Mouse (Mus musculus) E14TG2a.4 (cell line): Measurements from ENCODE around the gene Sptlc3.

Experiments
- CTCF ChIP-seq: conservative IDR thresholded peaks from 2 replicates; pipeline ENCODE4 v1.5.1; 2014; ENCODE audit warnings: low read length
- POU5F1 ChIP-seq: IDR thresholded peaks from 2 replicates; pipeline ENCODE4 v1.6.1; 2014; ENCODE audit warnings: low read length, borderline replicate concordance

DNA sequence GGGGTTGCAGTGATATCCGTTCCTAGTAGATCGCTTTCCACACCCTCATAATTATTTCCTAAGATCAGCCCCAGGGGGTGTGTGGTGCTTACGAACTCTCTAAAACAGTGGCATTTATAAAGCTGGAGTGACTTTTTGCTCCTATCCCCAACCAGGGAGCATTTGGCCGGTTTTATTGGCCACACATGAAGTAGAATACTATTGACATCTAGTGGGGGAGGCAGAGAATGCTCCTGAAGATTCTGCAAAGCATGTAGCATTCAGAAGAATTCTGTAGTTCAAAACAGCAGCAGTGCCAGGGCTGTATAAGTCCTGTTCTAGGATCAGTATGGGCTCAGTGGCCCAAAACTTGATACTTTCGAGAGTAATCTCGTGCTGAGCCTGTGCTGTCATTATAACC, 89.1 kb downstream of the Sptlc3 start:
- TF ChIP-seq CTCF: no peak
- TF ChIP-seq POU5F1: no peak
